In genomic region chr14:77814935-77815334, GRCm38 (mm10) we compare ENCODE assay signal across 8 mouse cellular contexts. TPM values are rescaled to one million over a fixed set of nuclear protein-coding genes. Genes with fewer than 3 reads are reported as not detected.
DNase-seq lines count a peak whose midpoint lies in the region; ATAC-seq lines count a peak whose summit lies in the region.

No protein-coding gene starts in this region.

- DNase-seq in adrenal gland, postnatal 10 days = peak; percentile 36
- no peak for DNase-seq in adrenal gland, adult 18-20 months (ENCODE audit: low spot score in 2 of 2)
- peak; percentile 89 for DNase-seq in left cerebral cortex, postnatal 4 days
- no peak for DNase-seq in left cerebral cortex, postnatal 14 days (ENCODE audit: low spot score in 2 of 2)
- peak; percentile 29 for DNase-seq in gastrocnemius, adult 18-20 months (ENCODE audit: low spot score)
- peak; percentile 11 for DNase-seq in lung, postnatal 14 days
- DNase-seq in left cerebral cortex, postnatal 10 days (ENCODE audit: extremely low spot score in 1 of 2, low spot score in 2 of 2) = no peak

- no peak for ATAC-seq in granulocyte monocyte progenitor cell, adult 5-6 weeks (replicated peaks; ENCODE audit: poor library complexity, severe bottlenecking)

- intact Hi-C loops in left cerebral cortex, postnatal 4 days (cut with DNase I) = no loop called here
- intact Hi-C loops in left cerebral cortex, postnatal 14 days (cut with DNase I) = no loop called here
- intact Hi-C loops in left cerebral cortex, postnatal 10 days (cut with DNase I) = no loop called here

RNA-seq across cellular contexts. Expression of gene Dnajc15, which starts 60.0 kb away (rescaled TPM):
- total RNA-seq in adrenal gland, postnatal 10 days (2021) = 100 to 1,000 TPM; 493 to 514 TPM
- total RNA-seq in adrenal gland, adult 18-20 months (2021) = 100 to 1,000 TPM; 345 to 346 TPM
- total RNA-seq in left cerebral cortex, postnatal 4 days (2021) = 10 to 100 TPM; 36.5 to 36.7 TPM
- 10 to 100 TPM; 52.2 to 62.3 TPM for total RNA-seq in left cerebral cortex, postnatal 14 days (2021)
- 100 to 1,000 TPM; 126 to 141 TPM for total RNA-seq in gastrocnemius, adult 18-20 months (2021)
- total RNA-seq in left cerebral cortex, postnatal 10 days (2021) = 10 to 100 TPM; 51.8 to 52.7 TPM
- total RNA-seq in granulocyte monocyte progenitor cell, adult 5-6 weeks (2014; fragmentation: Nextera tagmentation) = 49.6 and 64.2 TPM in 2 replicates
- 64.1 and 102 TPM in 2 replicates for total RNA-seq in granulocyte monocyte progenitor cell, adult 5-6 weeks (2017)

Comparison
In these comparisons a context has a peak if more than half of its experiments do, and no peak if none do; other contexts are left out.
1. DNase-seq: peak in adrenal gland, postnatal 10 days (single experiment), left cerebral cortex, postnatal 4 days (single experiment), gastrocnemius, adult 18-20 months (single experiment) and lung, postnatal 14 days (single experiment); none in adrenal gland, adult 18-20 months (0 of 2), left cerebral cortex, postnatal 14 days (0 of 2) and left cerebral cortex, postnatal 10 days (0 of 2).